Mouse (Mus musculus) T-cell, adult 2 months (primary cell): Measurements from ENCODE around the gene Nelfb.

Source experiments
- DNase-seq: peaks from one replicate; pipeline ENCODE4 v3.0.0; 2022; ENCODE audit warnings: low spot score

Nelfb gene

GRCm38 (mm10) chr2:25196172-25196954 is 14.9 kb downstream of the Nelfb start, which contains the start of gene Tor4a:
TSS of gene Tor4a (minus strand) at chr2:25196886.
- peak; percentile 79 for DNase-seq

- peak; percentile 59 for DNase-seq
Measured at GRCm38 (mm10) chr2:25195211-25196156, 15.8 kb downstream of the Nelfb start.

- peak; percentile 49 for DNase-seq
Measured at GRCm38 (mm10) chr2:25194486-25195171, 16.7 kb downstream of the Nelfb start.

- DNase-seq, result no peak
Measured at GRCm38 (mm10) chr2:25194006-25194405, 17.3 kb downstream of the Nelfb start.

GRCm38 (mm10) chr2:25193330-25193770 is 17.9 kb downstream of the Nelfb start:
- DNase-seq, result peak; percentile 89

GRCm38 (mm10) chr2:25187841-25188240 is 23.4 kb downstream of the Nelfb start:
- no peak for DNase-seq

GRCm38 (mm10) chr2:25186575-25186930 is 24.7 kb downstream of the Nelfb start:
- DNase-seq, result no peak

GRCm38 (mm10) chr2:25185625-25186574 is 25.4 kb downstream of the Nelfb start:
- peak; percentile 44 for DNase-seq

GRCm38 (mm10) chr2:25184496-25184895 is 26.8 kb downstream of the Nelfb start:
- no peak for DNase-seq

- DNase-seq, result peak; percentile 54
Measured at GRCm38 (mm10) chr2:25183336-25183735, 28.0 kb downstream of the Nelfb start.

GRCm38 (mm10) chr2:25182664-25183063 is 28.6 kb downstream of the Nelfb start:
- DNase-seq, result no peak

- no peak for DNase-seq
Measured at GRCm38 (mm10) chr2:25181891-25182397, 29.3 kb downstream of the Nelfb start.

- peak; percentile 62 for DNase-seq
Measured at GRCm38 (mm10) chr2:25180973-25181890, 30.1 kb downstream of the Nelfb start.

- DNase-seq, result peak; percentile 81
Measured at GRCm38 (mm10) chr2:25180478-25180903, 30.8 kb downstream of the Nelfb start, which contains the start of gene Nrarp. TSS of gene Nrarp (plus strand) at chr2:25180758.

GRCm38 (mm10) chr2:25179566-25180217 is 31.6 kb downstream of the Nelfb start:
- DNase-seq, result no peak

- no peak for DNase-seq
Measured at GRCm38 (mm10) chr2:25178285-25178972, 32.9 kb downstream of the Nelfb start.

GRCm38 (mm10) chr2:25177685-25178084 is 33.6 kb downstream of the Nelfb start:
- DNase-seq, result no peak

- no peak for DNase-seq
Measured at GRCm38 (mm10) chr2:25177076-25177475, 34.2 kb downstream of the Nelfb start.
